Mouse (Mus musculus): ENCODE measurements at regions not wholly inside any gene's neighbourhood (a gene's known extent, or its start where the extent isn't known, plus 50 kb on each side); places are given as distances from the start of the nearest gene placed in this dataset.

- H3K9ac ChIP-seq (ENCODE audit: low read depth, low read length), result no peak overlapping the region
- no peak overlapping the region for H3K27ac ChIP-seq (ENCODE audit: low read depth, low read length)
- WGBS (ENCODE audit: insufficient replicate concordance), result 76% methylated on average over 8 of the region's 8 CpGs
- no peak for ATAC-seq (replicated peaks; ENCODE audit: insufficient number of reproducible peaks, low FRiP score, low TSS enrichment)
- no peak overlapping the region for H3K4me2 ChIP-seq
- no peak overlapping the region for H3K4me3 ChIP-seq (ENCODE audit: low read depth, low read length)
- H3K27me3 ChIP-seq (ENCODE audit: control insufficient read depth, insufficient read depth, low read length), result peaks cover 3% of the 10 kb centered on the region; the same call in 1 of the 2 replicates
- H3K4me1 ChIP-seq (ENCODE audit: control insufficient read depth, insufficient read depth, low read length), result peaks cover 14% of the 10 kb centered on the region
- no peaks in the 10 kb centered on the region for H3K9me3 ChIP-seq (replicated peaks; ENCODE audit: control insufficient read depth, low read length)
- H3K36me3 ChIP-seq (ENCODE audit: control insufficient read depth, insufficient read depth, low read length), result no peaks in the 10 kb centered on the region
Measured at GRCm38 (mm10) chr8:34727699-34728098, 616.2 kb upstream of the Gm10131 start.

- 40% methylated on average over 10 of the region's 10 CpGs for WGBS (ENCODE audit: insufficient replicate concordance)
- Histone ChIP-seq H3K4me3 (ENCODE audit: low read depth, low read length) (no peak overlapping the region), H3K4me2 (no peak overlapping the region), H3K9ac (ENCODE audit: low read depth, low read length) (no peak overlapping the region), H3K9me3 (replicated peaks; ENCODE audit: control insufficient read depth, low read length) (no peaks in the 10 kb centered on the region), H3K4me1 (ENCODE audit: control insufficient read depth, insufficient read depth, low read length) (peaks cover 14% of the 10 kb centered on the region), H3K27ac (ENCODE audit: low read depth, low read length) (no peak overlapping the region), H3K36me3 (ENCODE audit: control insufficient read depth, insufficient read depth, low read length) (no peaks in the 10 kb centered on the region), H3K27me3 (ENCODE audit: control insufficient read depth, insufficient read depth, low read length) (peaks cover 3% of the 10 kb centered on the region; the same call in 1 of the 2 replicates)
- no peak for ATAC-seq (replicated peaks; ENCODE audit: insufficient number of reproducible peaks, low FRiP score, low TSS enrichment)
Measured at GRCm38 (mm10) chr8:34726145-34726767, 614.7 kb upstream of the Gm10131 start.

- H3K4me3 ChIP-seq (ENCODE audit: low read depth, low read length), result no peak overlapping the region
- H3K36me3 ChIP-seq (ENCODE audit: control insufficient read depth, insufficient read depth, low read length), result no peaks in the 10 kb centered on the region
- H3K9ac ChIP-seq (ENCODE audit: low read depth, low read length), result no peak overlapping the region
- peaks cover 14% of the 10 kb centered on the region for H3K4me1 ChIP-seq (ENCODE audit: control insufficient read depth, insufficient read depth, low read length)
- no peaks in the 10 kb centered on the region for H3K9me3 ChIP-seq (replicated peaks; ENCODE audit: control insufficient read depth, low read length)
- peaks cover 3% of the 10 kb centered on the region; the same call in 1 of the 2 replicates for H3K27me3 ChIP-seq (ENCODE audit: control insufficient read depth, insufficient read depth, low read length)
- H3K4me2 ChIP-seq, result no peak overlapping the region
- ATAC-seq (replicated peaks; ENCODE audit: insufficient number of reproducible peaks, low FRiP score, low TSS enrichment), result no peak
- WGBS (ENCODE audit: insufficient replicate concordance), result 30% methylated on average over 4 of the region's 4 CpGs
- H3K27ac ChIP-seq (ENCODE audit: low read depth, low read length), result no peak overlapping the region
Measured at GRCm38 (mm10) chr8:34725546-34725945, 614.0 kb upstream of the Gm10131 start.

GRCm38 (mm10) chr8:34709911-34710733 lies 598.6 kb upstream of the Gm10131 start:
- Histone ChIP-seq H3K9ac (ENCODE audit: low read depth, low read length) (no peak overlapping the region), H3K4me2 (no peak overlapping the region), H3K9me3 (replicated peaks; ENCODE audit: control insufficient read depth, low read length) (no peaks in the 10 kb centered on the region), H3K27ac (ENCODE audit: low read depth, low read length) (no peak overlapping the region), H3K27me3 (ENCODE audit: control insufficient read depth, insufficient read depth, low read length) (no peaks in the 10 kb centered on the region), H3K36me3 (ENCODE audit: control insufficient read depth, insufficient read depth, low read length) (no peaks in the 10 kb centered on the region), H3K4me1 (ENCODE audit: control insufficient read depth, insufficient read depth, low read length) (no peaks in the 10 kb centered on the region; the same call in 1 of the 2 replicates), H3K4me3 (ENCODE audit: low read depth, low read length) (no peak overlapping the region)
- no peak for ATAC-seq (replicated peaks; ENCODE audit: insufficient number of reproducible peaks, low FRiP score, low TSS enrichment)
- WGBS (ENCODE audit: insufficient replicate concordance), result 84% methylated on average over 23 of the region's 23 CpGs

GRCm38 (mm10) chr8:34709316-34709715 lies 597.8 kb upstream of the Gm10131 start:
- 49% methylated on average over 11 of the region's 11 CpGs for WGBS (ENCODE audit: insufficient replicate concordance)
- no peaks in the 10 kb centered on the region; the same call in 1 of the 2 replicates for H3K4me1 ChIP-seq (ENCODE audit: control insufficient read depth, insufficient read depth, low read length)
- H3K9me3 ChIP-seq (replicated peaks; ENCODE audit: control insufficient read depth, low read length), result no peaks in the 10 kb centered on the region
- H3K27me3 ChIP-seq (ENCODE audit: control insufficient read depth, insufficient read depth, low read length), result no peaks in the 10 kb centered on the region
- no peak overlapping the region for H3K4me2 ChIP-seq
- H3K36me3 ChIP-seq (ENCODE audit: control insufficient read depth, insufficient read depth, low read length), result no peaks in the 10 kb centered on the region
- no peak overlapping the region for H3K9ac ChIP-seq (ENCODE audit: low read depth, low read length)
- no peak for ATAC-seq (replicated peaks; ENCODE audit: insufficient number of reproducible peaks, low FRiP score, low TSS enrichment)
- H3K27ac ChIP-seq (ENCODE audit: low read depth, low read length), result no peak overlapping the region
- H3K4me3 ChIP-seq (ENCODE audit: low read depth, low read length), result no peak overlapping the region

GRCm38 (mm10) chr8:34703351-34703750 lies 591.8 kb upstream of the Gm10131 start:
- Histone ChIP-seq H3K27me3 (ENCODE audit: control insufficient read depth, insufficient read depth, low read length) (no peaks in the 10 kb centered on the region), H3K9ac (ENCODE audit: low read depth, low read length) (no peak overlapping the region), H3K4me3 (ENCODE audit: low read depth, low read length) (no peak overlapping the region), H3K4me2 (no peak overlapping the region), H3K27ac (ENCODE audit: low read depth, low read length) (no peak overlapping the region), H3K9me3 (replicated peaks; ENCODE audit: control insufficient read depth, low read length) (no peaks in the 10 kb centered on the region), H3K36me3 (ENCODE audit: control insufficient read depth, insufficient read depth, low read length) (no peaks in the 10 kb centered on the region), H3K4me1 (ENCODE audit: control insufficient read depth, insufficient read depth, low read length) (no peaks in the 10 kb centered on the region)
- 31% methylated on average over 8 of the region's 8 CpGs for WGBS (ENCODE audit: insufficient replicate concordance)
- ATAC-seq (replicated peaks; ENCODE audit: insufficient number of reproducible peaks, low FRiP score, low TSS enrichment), result no peak

- Histone ChIP-seq H3K4me2 (no peak overlapping the region), H3K36me3 (ENCODE audit: control insufficient read depth, insufficient read depth, low read length) (no peaks in the 10 kb centered on the region), H3K4me3 (ENCODE audit: low read depth, low read length) (no peak overlapping the region), H3K9me3 (replicated peaks; ENCODE audit: control insufficient read depth, low read length) (no peaks in the 10 kb centered on the region), H3K9ac (ENCODE audit: low read depth, low read length) (no peak overlapping the region), H3K27me3 (ENCODE audit: control insufficient read depth, insufficient read depth, low read length) (no peaks in the 10 kb centered on the region), H3K4me1 (ENCODE audit: control insufficient read depth, insufficient read depth, low read length) (no peaks in the 10 kb centered on the region), H3K27ac (ENCODE audit: low read depth, low read length) (no peak overlapping the region)
- ATAC-seq (replicated peaks; ENCODE audit: insufficient number of reproducible peaks, low FRiP score, low TSS enrichment), result no peak
- WGBS (ENCODE audit: insufficient replicate concordance), result 86% methylated on average over 2 of the region's 2 CpGs
Measured at GRCm38 (mm10) chr8:34702806-34703205, 591.3 kb upstream of the Gm10131 start.

- Histone ChIP-seq H3K36me3 (ENCODE audit: control insufficient read depth, insufficient read depth, low read length) (no peaks in the 10 kb centered on the region), H3K27me3 (ENCODE audit: control insufficient read depth, insufficient read depth, low read length) (no peaks in the 10 kb centered on the region), H3K9ac (ENCODE audit: low read depth, low read length) (no peak overlapping the region), H3K9me3 (replicated peaks; ENCODE audit: control insufficient read depth, low read length) (no peaks in the 10 kb centered on the region), H3K4me1 (ENCODE audit: control insufficient read depth, insufficient read depth, low read length) (no peaks in the 10 kb centered on the region), H3K4me3 (ENCODE audit: low read depth, low read length) (no peak overlapping the region), H3K4me2 (no peak overlapping the region), H3K27ac (ENCODE audit: low read depth, low read length) (no peak overlapping the region)
- ATAC-seq (replicated peaks; ENCODE audit: insufficient number of reproducible peaks, low FRiP score, low TSS enrichment), result no peak
- WGBS (ENCODE audit: insufficient replicate concordance), result 27% methylated on average over 4 of the region's 4 CpGs
Measured at GRCm38 (mm10) chr8:34699015-34699414, 587.5 kb upstream of the Gm10131 start.

Measured in heart, embryonic 11.5 days (tissue).